ENCODE assay signal across 9 mouse cellular contexts in genomic region chr8:99414483-99414921, GRCm38 (mm10). TPM values are rescaled to one million over a fixed set of nuclear protein-coding genes. Genes with fewer than 3 reads are reported as not detected.
DNase-seq lines count a peak whose midpoint lies in the region; ATAC-seq lines count a peak whose summit lies in the region.
"Had no signal": no experiment of that assay in that cellular context is flagged by ENCODE, and none has a peak within 500 bp of the region (broad histone marks: within the 10 kb centered on the region; RNA-seq: fewer than 3 reads in every experiment).

No protein-coding gene starts in this region.

- no peak for DNase-seq in lung, postnatal 14 days
- peak; percentile 10 for DNase-seq in embryonic facial prominence, embryonic 14.5 days (ENCODE audit: low spot score)
- peak; percentile 31 for DNase-seq in right cerebral cortex, postnatal 25 days
- no peak for DNase-seq in gastrocnemius, postnatal 14 days
- DNase-seq in lung, postnatal 25 days (ENCODE audit: low spot score) = no peak

- peak overlapping the region; percentile 93 for H3K4me2 ChIP-seq in lung, embryonic 16.5 days (ENCODE audit: low read depth, low read length)
- H3K4me2 ChIP-seq in embryonic facial prominence, embryonic 14.5 days (ENCODE audit: low read depth, low read length) = peak overlapping the region; percentile 85
- peak overlapping the region; percentile 82 for H3K4me2 ChIP-seq in intestine, embryonic 15.5 days (replicated peaks)
- H3K4me2 ChIP-seq: liver, embryonic 15.5 days had no signal

- intact Hi-C loops in gastrocnemius, postnatal 14 days (cut with DNase I; ENCODE audit: low total_unique reads) = no loop called here

- no peaks in the 10 kb centered on the region for H3K36me3 ChIP-seq in lung, embryonic 16.5 days (ENCODE audit: control insufficient read depth, insufficient read depth, low read length)
- H3K36me3 ChIP-seq in embryonic facial prominence, embryonic 14.5 days (ENCODE audit: control insufficient read depth, insufficient read depth, low read length) = no peaks in the 10 kb centered on the region
- H3K36me3 ChIP-seq in intestine, embryonic 15.5 days = no peaks in the 10 kb centered on the region
- H3K36me3 ChIP-seq: liver, embryonic 15.5 days had no signal

- peaks cover 27% of the 10 kb centered on the region for H3K27me3 ChIP-seq in lung, embryonic 16.5 days (ENCODE audit: control insufficient read depth, insufficient read depth, low read depth, low read length)
- peaks cover 68% of the 10 kb centered on the region for H3K27me3 ChIP-seq in embryonic facial prominence, embryonic 14.5 days (replicated peaks; ENCODE audit: control insufficient read depth, insufficient read depth, low read length)
- H3K27me3 ChIP-seq in intestine, embryonic 15.5 days (replicated peaks) = peaks cover 32% of the 10 kb centered on the region

- H3K27ac ChIP-seq in lung, embryonic 16.5 days (ENCODE audit: low read length) = no peak overlapping the region; the same call in 1 of the 2 replicates
- no peak overlapping the region for H3K27ac ChIP-seq in embryonic facial prominence, embryonic 14.5 days (replicated peaks; ENCODE audit: low read depth, low read length)
- no peak overlapping the region for H3K27ac ChIP-seq in intestine, embryonic 15.5 days
- H3K27ac ChIP-seq: liver, embryonic 15.5 days had no signal

- H3K9ac ChIP-seq in lung, embryonic 16.5 days (ENCODE audit: low read length) = no peak overlapping the region; the same call in 1 of the 2 replicates
- no peak overlapping the region for H3K9ac ChIP-seq in embryonic facial prominence, embryonic 14.5 days (ENCODE audit: low read depth, low read length)
- no peak overlapping the region for H3K9ac ChIP-seq in intestine, embryonic 15.5 days
- H3K9ac ChIP-seq: liver, embryonic 15.5 days had no signal

- H3K4me3 ChIP-seq in lung, embryonic 16.5 days (ENCODE audit: low read length) = peak overlapping the region; percentile 58
- peak overlapping the region; percentile 48 for H3K4me3 ChIP-seq in embryonic facial prominence, embryonic 14.5 days (ENCODE audit: low read depth, low read length)
- no peak overlapping the region for H3K4me3 ChIP-seq in intestine, embryonic 15.5 days (replicated peaks)
- H3K4me3 ChIP-seq: liver, embryonic 15.5 days had no signal

- ATAC-seq in lung, embryonic 16.5 days (ENCODE audit: low read depth) = no peak
- ATAC-seq in embryonic facial prominence, embryonic 14.5 days (ENCODE audit: low read depth) = no peak
- no peak for ATAC-seq in intestine, embryonic 15.5 days

- H3K4me1 ChIP-seq in lung, embryonic 16.5 days (replicated peaks; ENCODE audit: control insufficient read depth, insufficient read depth, low read length) = peaks cover 4% of the 10 kb centered on the region; the same call in 1 of the 2 replicates
- no peaks in the 10 kb centered on the region for H3K4me1 ChIP-seq in embryonic facial prominence, embryonic 14.5 days (ENCODE audit: control insufficient read depth, insufficient read depth, low read length)
- peaks cover 17% of the 10 kb centered on the region for H3K4me1 ChIP-seq in intestine, embryonic 15.5 days (replicated peaks)
- H3K4me1 ChIP-seq: liver, embryonic 15.5 days had no signal

- WGBS in lung, embryonic 16.5 days = 2% methylated on average over 9 of the region's 9 CpGs
- WGBS in embryonic facial prominence, embryonic 14.5 days = 5% methylated on average over 9 of the region's 9 CpGs
- WGBS in intestine, embryonic 15.5 days = 6% methylated on average over 9 of the region's 9 CpGs

- H3K9me3 ChIP-seq in lung, embryonic 16.5 days (ENCODE audit: control insufficient read depth, low read length) = no peaks in the 10 kb centered on the region
- no peaks in the 10 kb centered on the region for H3K9me3 ChIP-seq in embryonic facial prominence, embryonic 14.5 days (ENCODE audit: control insufficient read depth, low read length)
- no peaks in the 10 kb centered on the region for H3K9me3 ChIP-seq in intestine, embryonic 15.5 days
- H3K9me3 ChIP-seq: liver, embryonic 15.5 days had no signal

RNA-seq across cellular contexts. Expression of gene Cdh8, which starts 1.8 kb away (rescaled TPM):
- 5.3 and 5.8 TPM in 2 replicates for polyA plus RNA-seq in lung, embryonic 16.5 days (2015; fragmentation: Nextera tagmentation; extraction: Ambion mirVana)
- 3.3 and 3.4 TPM in 2 replicates for polyA plus RNA-seq in embryonic facial prominence, embryonic 14.5 days (2014; fragmentation: Nextera tagmentation; extraction: Ambion mirVana)
- polyA plus RNA-seq in intestine, embryonic 15.5 days (2015; fragmentation: Nextera tagmentation; extraction: Ambion mirVana) = 1.1 and 1.3 TPM in 2 replicates
- total RNA-seq in gastrocnemius, postnatal 14 days (2021) = under 1 TPM; 0.08 to 0.24 TPM
- polyA plus RNA-seq: gonadal fat pad, adult 2 months had no signal

Comparison
In these comparisons a context has a peak if more than half of its experiments do, and no peak if none do; other contexts are left out.
1. DNase-seq: peak in embryonic facial prominence, embryonic 14.5 days (single experiment) and right cerebral cortex, postnatal 25 days (single experiment); none in lung, postnatal 14 days (single experiment), gastrocnemius, postnatal 14 days (single experiment) and lung, postnatal 25 days (single experiment).
2. Peak in every context shown above with its lines, with median percentiles within 50 percentile points of each other: H3K4me2 ChIP-seq.